Mouse (Mus musculus) heart, embryonic 16.5 days (tissue): ENCODE measurements around the gene Arl6ip1. TPM values are rescaled to one million over a fixed set of nuclear protein-coding genes. Genes with fewer than 3 reads are reported as not detected.

Experiments used
- polyA plus RNA-seq: library from polyadenylated mRNA; unstranded; fragments of >200 nt; fragmentation: Nextera tagmentation; extraction: Ambion mirVana; gene quantifications from 2 replicates; pipeline ENCODE4 v1.2.1, GENCODE M21; 2015

Arl6ip1 gene
- polyA plus RNA-seq, 1 experiment from 2014 or later, result 270 TPM

Other genes starting within 250 kb of the Arl6ip1 start
- gene Rps15a, start 13.5 kb downstream of the Arl6ip1 start, polyA plus RNA-seq, result 365 and 393 TPM in 2 replicates
- 13.9 and 14.9 TPM in 2 replicates for gene Smg1, start 114.0 kb upstream of the Arl6ip1 start, polyA plus RNA-seq